Mouse (Mus musculus) small intestine, adult 2 months (tissue): ENCODE data around the gene Tmem174.

Source experiments
- CTCF ChIP-seq: fragments of 200-500 bp; IDR thresholded peaks from 2 replicates; pipeline ENCODE4 v1.5.1; 2012; ENCODE audit warnings: low read depth, mild to moderate bottlenecking, control low read depth, inconsistent platforms, low read length, moderate library complexity, mixed read lengths; ENCODE audit not compliant: insufficient replicate concordance, insufficient read length; ENCODE audit errors: extremely low read depth
- POLR2A ChIP-seq: fragments of 200-500 bp; IDR thresholded peaks from 2 replicates; pipeline ENCODE4 v1.6.1; 2012; ENCODE audit warnings: low read depth, mild to moderate bottlenecking, control low read depth, inconsistent platforms, low read length, moderate library complexity

DNA sequence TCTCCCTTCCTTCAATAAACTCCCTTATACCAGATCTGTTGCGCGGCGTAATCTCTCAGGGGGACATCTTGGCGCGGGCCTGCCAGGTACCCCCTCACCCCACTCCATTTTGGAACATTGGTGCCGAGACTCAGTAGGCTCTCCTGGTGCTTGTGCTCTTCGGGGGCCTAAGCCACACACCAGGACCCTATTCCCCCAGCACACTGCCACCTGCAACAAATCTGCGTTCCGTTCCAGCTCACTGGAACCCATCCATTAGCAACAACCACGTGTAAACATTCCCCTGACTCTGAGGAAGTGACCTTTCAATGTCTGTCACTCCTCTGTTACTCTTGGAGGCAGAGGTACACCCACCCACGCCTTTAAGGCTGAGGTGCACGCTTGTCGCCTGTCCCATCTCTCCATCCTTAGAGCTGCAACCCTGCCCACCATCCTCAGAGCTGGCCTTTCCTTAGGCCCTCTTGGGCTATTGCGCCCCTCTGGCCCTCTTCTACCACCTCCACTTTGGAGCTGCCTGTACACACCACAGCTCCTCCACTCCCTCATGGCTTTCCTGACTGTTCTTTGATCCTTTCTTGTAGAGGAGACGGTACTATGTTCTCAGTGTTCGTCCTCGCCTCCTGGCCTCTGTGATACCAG, 19.7 kb downstream of the Tmem174 start:
- TF ChIP-seq POLR2A = no peak
- TF ChIP-seq CTCF = no peak
